Mouse (Mus musculus): Measurements from ENCODE around the gene Klc4. TPM values are rescaled to one million over a fixed set of nuclear protein-coding genes. Genes with fewer than 3 reads are reported as not detected.

Gene Klc4
- 18.7 and 38.4 TPM in 2 replicates for polyA plus RNA-seq (2012; ENCODE audit: low replicate concordance)

GRCm38 (mm10) chr17:46645561-46646321 lies at the start of gene Klc4, which contains the start of gene Mrpl2:
Klc4 (minus strand) TSS chr17:46646022.
Mrpl2 (plus strand) TSS chr17:46646229.

GRCm38 (mm10) chr17:46680760-46681373 lies 35.0 kb upstream of the Klc4 start, which contains the start of gene Klhdc3:
Klhdc3 (minus strand) TSS chr17:46680914.

GRCm38 (mm10) chr17:46678416-46678815 lies 32.6 kb upstream of the Klc4 start, which contains the start of gene Mea1:
Mea1 (plus strand) TSS chr17:46678793.

GRCm38 (mm10) chr17:46673850-46674529 lies 28.2 kb upstream of the Klc4 start, which contains the start of gene Rrp36:
Rrp36 (minus strand) TSS chr17:46674352.

GRCm38 (mm10) chr17:46650232-46651031 lies 4.6 kb upstream of the Klc4 start, which contains the start of gene Cul7:
Cul7 (plus strand) TSS chr17:46650337.

GRCm38 (mm10) chr17:46628791-46629684 lies 16.8 kb downstream of the Klc4 start, which contains the start of gene Ptk7:
Ptk7 (minus strand) TSS chr17:46629504.

Other genes starting within 250 kb of the Klc4 start
- 2.9 and 3.6 TPM in 2 replicates for gene Crip3, start 217.1 kb downstream of the Klc4 start, polyA plus RNA-seq (2012; ENCODE audit: low replicate concordance)
- gene Slc22a7, start 207.6 kb downstream of the Klc4 start, polyA plus RNA-seq (2012; ENCODE audit: low replicate concordance), result not detected in 2 replicates
- gene Ttbk1, start 158.3 kb downstream of the Klc4 start, polyA plus RNA-seq (2012; ENCODE audit: low replicate concordance), result 3.0 and 6.6 TPM in 2 replicates
- 1.2 and 3.1 TPM in 2 replicates for gene Dnph1, start 149.3 kb downstream of the Klc4 start, polyA plus RNA-seq (2012; ENCODE audit: low replicate concordance)
- gene Cul9, start 99.6 kb downstream of the Klc4 start, polyA plus RNA-seq (2012; ENCODE audit: low replicate concordance), result 13.9 and 26.4 TPM in 2 replicates
- 156 and 269 TPM in 2 replicates for gene Srf, start 89.8 kb downstream of the Klc4 start, polyA plus RNA-seq (2012; ENCODE audit: low replicate concordance)
- 0.14 and 0.42 TPM in 2 replicates for gene Ptk7, start 16.5 kb downstream of the Klc4 start, polyA plus RNA-seq (2012; ENCODE audit: low replicate concordance)
- gene Mrpl2, start 207 bp upstream of the Klc4 start, polyA plus RNA-seq (2012; ENCODE audit: low replicate concordance), result 255 and 478 TPM in 2 replicates
- gene Cul7, start 4.3 kb upstream of the Klc4 start, polyA plus RNA-seq (2012; ENCODE audit: low replicate concordance), result 12.2 and 17.3 TPM in 2 replicates
- gene Rrp36, start 28.3 kb upstream of the Klc4 start, polyA plus RNA-seq (2012; ENCODE audit: low replicate concordance), result 23.1 and 32.5 TPM in 2 replicates
- gene Mea1, start 32.8 kb upstream of the Klc4 start, polyA plus RNA-seq (2012; ENCODE audit: low replicate concordance), result 79.8 and 115 TPM in 2 replicates
- gene Klhdc3, start 34.9 kb upstream of the Klc4 start, polyA plus RNA-seq (2012; ENCODE audit: low replicate concordance), result 113 and 240 TPM in 2 replicates
- 46.9 and 60.4 TPM in 2 replicates for gene Ppp2r5d, start 59.1 kb upstream of the Klc4 start, polyA plus RNA-seq (2012; ENCODE audit: low replicate concordance)
- gene Pex6, start 65.4 kb upstream of the Klc4 start, polyA plus RNA-seq (2012; ENCODE audit: low replicate concordance), result 42.8 and 56.8 TPM in 2 replicates
- gene Gnmt, start 83.1 kb upstream of the Klc4 start, polyA plus RNA-seq (2012; ENCODE audit: low replicate concordance), result 0.85 and 1.8 TPM in 2 replicates
- gene Cnpy3, start 106.2 kb upstream of the Klc4 start, polyA plus RNA-seq (2012; ENCODE audit: low replicate concordance), result 189 and 315 TPM in 2 replicates
- gene Ptcra, start 117.7 kb upstream of the Klc4 start, polyA plus RNA-seq (2012; ENCODE audit: low replicate concordance), result 0.14 and 0.18 TPM in 2 replicates
- 65.1 and 146 TPM in 2 replicates for gene 2310039H08Rik, start 126.6 kb upstream of the Klc4 start, polyA plus RNA-seq (2012; ENCODE audit: low replicate concordance)
- 3.3 and 8.9 TPM in 2 replicates for gene Rpl7l1, start 136.7 kb upstream of the Klc4 start, polyA plus RNA-seq (2012; ENCODE audit: low replicate concordance)
- gene Bicral, start 212.5 kb upstream of the Klc4 start, polyA plus RNA-seq (2012; ENCODE audit: low replicate concordance), result 34.9 and 36.9 TPM in 2 replicates
- gene Tbcc, start 244.7 kb upstream of the Klc4 start, polyA plus RNA-seq (2012; ENCODE audit: low replicate concordance), result 22.4 and 41.4 TPM in 2 replicates

Measured in hematopoietic multipotent progenitor cell, adult 10-12 weeks (in vitro differentiated cells).